Mouse (Mus musculus) ES-CJ7 (cell line): ENCODE measurements around the gene Inpp5a.

ENCODE experiments used
- DNase-seq: peaks from one replicate; pipeline ENCODE4 v3.0.0; 2011; ENCODE audit warnings: low read depth, low spot score

The Inpp5a gene

DNA sequence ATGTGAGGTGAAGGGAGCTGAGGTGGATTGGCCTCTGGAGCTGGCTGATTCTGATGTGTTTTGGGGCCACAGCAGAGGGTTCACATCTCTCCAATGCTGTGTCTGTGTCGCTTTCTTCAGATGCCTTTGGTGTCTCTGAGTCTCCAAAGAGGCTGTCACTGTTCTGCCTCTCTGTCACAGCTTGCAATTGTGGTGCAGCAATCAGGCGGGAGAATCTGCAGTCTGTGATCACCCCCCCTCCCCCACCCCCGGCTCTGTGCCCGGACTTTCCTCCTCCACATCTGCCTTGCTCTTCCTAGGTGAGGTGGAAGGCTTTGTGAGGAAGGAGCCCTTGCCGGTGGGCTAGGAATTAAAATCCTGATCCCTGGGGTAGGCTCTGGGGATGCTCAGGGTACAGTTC lies 52.1 kb downstream of the Inpp5a start:
- no peak for DNase-seq

DNA sequence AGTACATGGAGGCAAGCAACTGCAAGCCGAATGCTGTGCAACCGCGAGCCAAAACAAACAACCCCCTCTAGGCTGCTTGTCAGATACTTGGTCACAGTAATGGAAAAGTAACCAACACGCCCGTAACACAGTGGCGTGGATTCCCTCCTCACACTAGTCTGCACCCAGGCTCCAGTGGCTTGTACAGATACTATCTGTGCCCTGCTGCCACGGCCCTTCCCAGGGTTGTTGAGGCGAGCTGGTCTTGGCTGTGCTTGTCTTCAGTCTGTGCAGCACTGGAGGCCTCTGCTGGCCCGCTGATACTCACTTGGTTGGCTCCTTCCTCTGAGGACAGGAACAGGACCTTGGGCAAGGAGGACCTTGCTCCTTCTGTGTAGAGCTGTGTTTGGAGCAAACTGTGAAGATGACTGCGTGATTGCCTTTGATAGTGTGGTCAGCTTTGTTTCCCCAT lies 52.9 kb downstream of the Inpp5a start:
- DNase-seq, result no peak

DNA sequence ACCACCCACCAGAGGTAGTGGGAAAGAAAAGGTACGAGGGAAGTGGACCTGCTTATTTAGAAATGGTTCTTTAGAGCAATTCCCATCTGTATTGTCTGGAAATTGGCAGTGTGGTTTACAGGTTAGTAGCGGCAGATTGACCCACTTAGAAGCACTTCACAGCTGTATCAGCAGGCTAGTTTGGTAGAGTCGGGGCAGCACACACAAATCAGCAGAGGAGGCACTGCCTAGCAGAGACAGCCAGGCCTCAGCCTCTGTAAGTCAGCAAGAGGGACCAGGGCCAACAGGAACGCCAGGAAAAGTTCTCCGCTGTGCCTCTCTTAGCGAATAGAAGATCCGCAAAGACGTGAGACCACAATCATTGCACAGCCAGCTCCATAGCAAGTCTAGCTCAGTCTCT lies 56.7 kb downstream of the Inpp5a start:
- DNase-seq, result no peak

DNA sequence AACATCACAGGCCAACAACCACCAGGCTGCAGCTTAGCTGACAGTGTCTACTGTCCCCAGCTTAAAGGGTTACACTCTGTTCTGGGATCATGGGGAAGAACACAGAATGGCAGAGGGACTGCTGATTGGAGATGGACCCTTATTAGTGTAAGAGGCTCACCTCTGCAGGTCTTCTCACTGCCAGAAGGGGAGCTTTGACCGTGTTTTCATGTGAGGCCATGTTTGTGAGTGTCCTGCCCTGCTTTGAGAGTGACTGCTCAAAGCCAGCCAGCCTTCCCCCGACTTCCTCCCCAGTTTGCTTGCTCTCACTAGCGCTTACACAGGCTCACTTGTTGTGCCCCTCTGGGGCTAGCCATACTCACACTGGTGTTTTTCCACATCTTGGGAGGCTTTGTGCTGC lies 58.5 kb downstream of the Inpp5a start:
- DNase-seq, result no peak

DNA sequence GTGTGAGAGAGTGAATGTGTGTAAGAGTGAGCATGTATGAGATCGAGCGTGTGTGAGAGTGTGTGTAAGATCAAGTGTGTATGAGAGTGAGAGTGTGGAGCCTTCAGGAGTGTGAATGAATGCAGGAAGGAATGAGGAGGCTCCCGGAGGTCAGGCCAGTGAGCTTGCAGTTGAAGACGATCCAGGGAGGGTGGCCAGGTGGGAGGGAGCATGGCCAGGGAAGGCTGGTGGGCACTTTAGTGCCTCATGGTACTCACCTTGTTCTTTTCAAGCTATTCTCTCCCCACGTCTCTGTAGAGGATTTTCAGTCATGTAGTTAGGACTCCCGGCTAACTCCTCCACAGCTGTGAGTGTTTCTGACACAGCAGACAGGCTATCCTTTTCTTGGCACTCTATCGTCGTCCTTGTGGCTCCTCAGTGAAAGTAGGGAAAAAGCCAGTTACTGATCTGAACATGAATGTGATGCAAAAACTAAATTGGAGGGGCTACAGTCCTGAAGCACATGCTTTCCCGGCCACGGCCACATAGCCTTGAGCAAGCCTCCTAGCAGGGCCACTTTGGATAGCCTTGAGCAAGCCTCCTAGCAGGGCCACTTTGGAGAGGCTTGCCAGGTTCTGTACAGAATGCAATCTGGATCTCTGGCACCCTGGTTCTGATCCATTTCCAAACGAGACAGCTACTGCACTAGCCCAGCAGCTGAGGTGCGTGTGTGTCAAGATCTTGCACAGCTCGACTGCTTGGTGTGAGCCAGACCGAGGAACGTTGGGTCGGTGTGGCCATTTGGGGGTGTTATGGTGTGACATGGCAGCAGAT lies 61.5 kb downstream of the Inpp5a start:
- no peak for DNase-seq

DNA sequence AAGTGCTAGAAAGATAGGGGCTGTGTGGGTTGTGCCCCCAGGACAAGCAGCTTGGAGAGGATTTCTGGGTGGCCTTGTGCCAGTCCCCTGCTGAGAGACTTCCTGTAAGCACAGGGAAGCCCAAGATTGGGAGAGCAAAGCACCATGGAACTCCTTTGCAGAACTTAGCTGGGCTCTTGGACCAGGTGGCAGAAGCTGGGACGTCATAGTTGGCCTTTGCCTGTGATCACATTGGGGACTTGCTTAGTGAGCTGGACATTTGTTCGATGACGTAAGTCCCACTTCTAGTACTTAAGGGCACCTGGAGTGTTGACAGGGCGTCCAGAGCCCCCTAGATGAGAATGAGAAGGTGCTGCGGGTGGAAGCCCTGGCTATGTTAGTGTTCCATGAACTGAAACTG lies 62.8 kb downstream of the Inpp5a start:
- no peak for DNase-seq

DNA sequence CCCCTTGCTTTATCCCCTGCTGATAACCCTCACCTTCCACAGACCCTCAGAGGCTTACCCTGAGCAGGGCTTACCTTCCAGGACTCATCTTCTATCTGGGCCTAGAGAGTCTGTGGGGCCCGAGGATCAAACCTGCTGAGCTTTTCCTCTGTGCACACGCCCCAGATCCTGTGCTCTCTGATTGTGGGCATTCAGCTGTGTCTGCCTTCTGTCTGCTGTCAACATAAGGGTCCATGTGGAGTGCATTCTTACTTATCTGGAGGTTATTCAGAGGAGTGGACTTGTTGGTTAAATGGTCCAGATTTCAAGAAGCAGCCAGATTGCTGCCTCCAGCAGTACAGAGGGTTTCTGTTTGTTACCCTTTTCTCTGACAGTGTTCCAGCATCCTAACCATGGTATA lies 63.3 kb downstream of the Inpp5a start:
- DNase-seq, result no peak

DNA sequence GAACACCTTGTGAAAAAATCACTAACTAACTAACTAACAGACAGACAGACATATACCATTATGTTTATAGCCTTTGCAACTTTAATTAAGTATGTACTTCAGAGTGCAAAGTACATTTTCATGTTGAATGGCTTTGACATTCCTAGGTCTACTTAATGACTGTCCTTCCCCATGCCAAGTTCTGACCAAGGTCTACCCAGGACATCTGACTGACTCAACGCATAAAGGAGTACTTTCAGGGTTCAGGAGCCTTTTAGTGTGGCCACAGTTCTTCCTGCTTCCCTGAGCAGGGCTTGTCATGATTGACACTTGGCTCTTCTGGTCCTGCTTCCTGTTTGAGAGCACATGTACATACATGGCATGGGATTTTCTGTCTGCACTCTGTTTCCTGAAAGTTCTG lies 64.3 kb downstream of the Inpp5a start:
- no peak for DNase-seq

DNA sequence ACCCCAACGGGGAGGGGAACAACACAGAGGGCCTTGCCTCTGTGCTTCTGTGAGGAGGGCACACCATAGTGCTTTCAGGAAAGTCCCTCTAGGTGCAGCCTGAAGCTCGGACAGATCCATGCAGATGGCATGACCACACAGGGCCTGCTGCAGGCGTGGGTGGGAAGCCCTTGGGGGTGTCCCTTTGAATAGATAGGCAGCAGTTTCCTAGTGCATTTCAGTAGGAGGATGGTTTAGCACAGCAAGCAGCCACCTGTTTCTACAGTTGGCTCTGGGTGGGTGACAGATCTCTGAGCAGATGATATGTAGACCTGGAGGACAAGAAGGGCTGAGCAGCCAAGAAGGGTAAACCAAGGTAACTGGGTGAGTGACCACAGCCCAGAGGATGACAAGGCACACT lies 65.4 kb downstream of the Inpp5a start:
- DNase-seq, result no peak

DNA sequence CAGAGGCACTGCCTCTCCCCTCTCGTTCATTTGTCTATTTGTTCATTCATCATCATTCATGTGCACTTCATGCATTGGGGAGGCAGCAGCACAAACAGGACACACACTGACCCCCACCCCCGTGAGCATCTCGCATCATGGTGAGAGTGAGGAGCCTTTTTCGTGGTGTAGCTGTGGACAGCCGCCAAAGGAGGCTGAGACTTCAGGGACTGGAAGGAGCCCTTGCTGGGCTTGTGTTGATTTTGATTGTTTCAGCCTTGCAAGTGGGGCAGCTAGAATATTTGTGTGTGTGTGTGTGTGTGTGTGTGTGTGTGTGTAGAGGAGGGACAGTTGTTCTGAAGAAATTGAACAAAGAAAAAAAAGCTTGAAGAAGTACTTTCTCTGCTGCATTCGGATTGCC lies 67.8 kb downstream of the Inpp5a start:
- DNase-seq, result no peak

DNA sequence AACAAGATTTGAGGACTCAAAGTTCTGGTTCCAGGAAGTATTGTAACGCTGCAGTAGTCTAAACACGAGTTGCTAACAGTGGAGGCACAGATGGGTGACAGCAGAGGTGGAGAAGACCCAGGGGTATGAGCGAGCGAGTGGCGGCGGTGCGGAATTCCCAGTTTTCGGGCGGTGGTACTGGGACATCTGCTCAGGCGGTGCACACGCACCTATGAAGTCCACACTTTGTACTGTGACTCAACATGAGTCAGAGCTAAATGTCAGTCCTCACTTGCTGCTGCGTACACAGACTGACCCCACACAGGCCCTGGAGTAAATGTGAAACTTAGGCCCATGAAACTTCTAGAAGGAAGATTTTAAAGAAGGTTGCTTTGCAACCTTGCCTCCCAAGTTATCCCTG lies 72.4 kb downstream of the Inpp5a start:
- no peak for DNase-seq

DNA sequence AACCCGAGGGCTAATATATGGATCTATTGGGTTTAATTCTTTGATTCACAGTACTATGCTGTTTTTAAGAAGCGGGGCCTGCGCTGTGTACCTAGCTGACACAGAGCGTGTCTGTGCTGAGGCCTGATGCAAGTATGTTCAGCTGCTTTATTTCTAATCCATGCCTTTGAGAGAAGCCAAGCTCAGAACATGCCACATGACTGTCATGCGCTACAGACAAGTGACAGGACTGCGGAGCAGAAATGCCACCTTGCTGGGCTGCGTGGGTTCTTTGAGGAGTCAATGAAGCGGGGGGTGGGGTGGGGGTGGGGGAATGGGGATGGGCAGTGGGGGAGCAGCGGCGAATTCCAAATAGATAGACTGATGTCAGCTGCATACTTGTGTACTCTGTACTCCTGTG lies 73.2 kb downstream of the Inpp5a start:
- DNase-seq, result no peak

DNA sequence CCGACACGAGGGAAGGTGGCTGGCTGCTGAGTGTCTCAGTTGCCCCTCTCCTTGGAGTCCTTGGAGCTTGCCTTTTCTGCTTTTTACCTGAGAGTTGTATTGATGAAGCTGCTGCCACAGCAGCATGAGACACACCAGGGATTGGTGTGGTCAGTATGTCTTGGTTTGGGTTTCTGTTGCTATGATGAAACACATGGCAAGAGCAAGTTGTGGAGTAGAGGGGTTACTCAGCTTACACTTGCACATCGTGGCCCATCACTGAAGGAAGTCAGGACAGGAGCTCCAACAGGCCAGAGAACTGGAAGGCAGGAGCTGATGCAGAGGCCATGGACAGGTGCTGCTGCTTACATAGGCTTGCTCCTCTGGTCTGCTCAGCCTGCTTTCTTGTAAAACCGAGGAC lies 76.6 kb downstream of the Inpp5a start:
- DNase-seq, result no peak

DNA sequence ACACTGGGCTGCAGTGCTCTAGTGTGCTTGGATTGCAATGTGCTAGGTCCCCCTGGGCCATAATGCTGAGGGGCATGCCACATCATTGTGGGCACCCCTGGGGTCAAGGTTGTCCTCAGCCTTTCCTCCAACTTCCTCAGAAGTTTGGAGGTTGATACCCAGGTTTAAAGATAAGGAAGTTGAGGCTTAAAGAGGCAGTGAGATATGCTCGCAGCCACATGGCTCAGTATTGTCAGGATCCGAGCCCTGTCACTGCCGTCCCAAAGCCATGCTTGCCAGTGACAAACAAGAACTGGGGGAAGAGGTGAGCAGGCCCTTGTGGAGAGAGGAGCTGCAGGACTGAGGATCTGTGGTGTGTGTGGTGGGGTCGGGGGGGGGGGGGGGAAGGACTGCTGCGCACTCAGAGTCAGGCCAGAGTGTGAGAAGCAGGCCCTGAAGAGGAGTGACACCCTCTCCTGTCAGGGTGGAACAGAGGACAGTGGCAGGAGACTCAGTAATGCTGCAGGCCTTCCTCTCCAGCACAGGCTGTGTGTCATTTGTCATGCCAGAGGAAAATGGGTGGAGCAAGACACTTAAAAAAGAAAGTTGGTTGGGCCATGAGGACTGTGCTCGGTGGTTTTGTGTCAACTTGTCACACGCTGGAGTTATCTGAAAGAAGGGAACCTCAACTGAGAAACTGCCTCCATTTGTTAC lies 77.7 kb downstream of the Inpp5a start:
- DNase-seq, result no peak

DNA sequence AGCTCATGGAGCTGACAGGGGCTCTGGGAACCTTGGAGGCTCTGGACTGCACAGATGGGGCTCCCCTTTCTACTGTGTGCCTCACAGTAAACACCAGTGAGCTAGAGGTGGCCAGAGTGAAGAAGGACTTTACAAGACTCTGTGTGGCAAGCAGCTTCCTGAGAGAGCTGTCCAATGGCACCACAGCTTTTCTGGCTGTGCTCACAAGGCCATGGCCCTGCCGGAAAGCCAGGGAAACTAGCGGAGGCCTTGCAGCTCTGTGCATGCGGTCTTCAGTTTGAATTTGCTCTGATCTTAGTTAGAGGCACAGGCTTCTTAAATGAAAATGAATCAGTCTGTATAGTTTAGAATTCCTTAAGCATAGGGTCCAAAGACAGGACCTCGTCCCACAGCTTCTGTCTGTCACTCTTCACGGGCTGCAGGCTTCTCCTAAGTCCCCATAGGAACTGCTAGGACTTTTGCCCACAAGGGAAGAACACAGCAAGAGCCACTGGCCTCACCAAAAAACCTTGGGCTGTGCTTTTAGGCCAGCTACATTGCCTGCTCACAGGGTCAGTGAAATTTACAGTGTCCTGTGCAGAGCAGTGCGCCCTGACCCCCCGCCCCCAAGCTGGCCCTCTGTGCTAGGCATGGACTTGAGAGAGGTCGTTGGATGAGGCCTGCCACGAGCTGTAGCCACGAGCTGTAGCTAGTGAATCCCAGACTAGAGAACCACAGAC lies 78.4 kb downstream of the Inpp5a start:
- no peak for DNase-seq

DNA sequence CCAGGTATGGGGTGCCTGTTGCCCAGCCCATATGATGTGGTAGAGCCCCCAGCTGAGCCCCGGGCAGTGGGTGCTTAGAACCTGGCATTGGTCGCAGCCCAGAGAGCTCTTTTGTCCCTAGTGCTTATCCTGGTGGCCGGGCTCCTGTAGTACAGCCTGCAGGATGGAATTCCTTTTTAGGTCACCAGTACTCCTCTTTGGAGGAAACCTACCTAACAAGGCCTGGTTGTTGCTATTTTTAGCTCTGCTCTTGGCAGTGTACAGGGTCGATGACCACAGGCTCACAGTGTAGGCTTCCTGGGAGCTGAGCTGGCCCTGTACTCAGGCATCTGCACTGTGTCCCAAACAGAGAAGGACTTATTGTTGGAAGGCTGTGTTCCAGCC lies 79.0 kb downstream of the Inpp5a start:
- DNase-seq, result no peak

DNA sequence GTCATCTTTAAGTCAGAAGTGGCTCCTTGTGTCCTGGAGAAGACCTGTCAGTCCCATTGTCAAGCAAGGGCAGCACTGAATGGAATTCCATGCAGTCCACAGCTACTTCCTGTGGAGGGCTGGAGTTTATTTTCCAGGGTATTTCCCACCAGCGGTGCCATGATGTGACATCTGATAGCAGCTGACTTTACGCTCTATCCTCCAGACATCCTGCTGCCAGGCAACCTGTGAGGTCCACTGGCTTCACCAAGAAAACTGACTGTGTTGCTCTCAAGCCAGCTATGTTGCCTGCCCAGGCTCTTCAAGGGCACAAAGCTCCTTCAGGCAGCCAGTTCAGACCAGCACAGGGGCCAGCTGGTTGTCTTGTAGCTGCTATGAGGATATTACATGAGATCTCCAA lies 79.5 kb downstream of the Inpp5a start:
- DNase-seq, result no peak

DNA sequence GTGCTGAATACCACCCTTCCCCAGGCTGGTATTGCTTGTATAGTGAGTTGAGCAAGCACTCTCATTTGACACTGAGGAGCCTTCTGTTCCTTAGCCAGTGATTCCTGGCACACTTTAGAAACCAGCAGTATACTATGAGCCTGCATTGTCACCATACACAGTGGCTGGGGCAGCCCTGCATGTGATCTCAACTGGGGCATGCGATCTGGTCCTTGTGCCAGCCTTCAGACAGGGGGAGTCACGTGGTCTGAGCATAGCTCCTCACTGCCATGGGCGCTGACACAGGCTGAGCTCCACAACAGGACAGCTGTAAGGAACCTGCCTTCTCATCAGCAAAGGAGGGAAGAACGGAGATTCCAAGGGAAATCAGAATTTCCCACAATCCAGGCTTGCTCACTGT lies 80.5 kb downstream of the Inpp5a start:
- DNase-seq, result no peak

DNA sequence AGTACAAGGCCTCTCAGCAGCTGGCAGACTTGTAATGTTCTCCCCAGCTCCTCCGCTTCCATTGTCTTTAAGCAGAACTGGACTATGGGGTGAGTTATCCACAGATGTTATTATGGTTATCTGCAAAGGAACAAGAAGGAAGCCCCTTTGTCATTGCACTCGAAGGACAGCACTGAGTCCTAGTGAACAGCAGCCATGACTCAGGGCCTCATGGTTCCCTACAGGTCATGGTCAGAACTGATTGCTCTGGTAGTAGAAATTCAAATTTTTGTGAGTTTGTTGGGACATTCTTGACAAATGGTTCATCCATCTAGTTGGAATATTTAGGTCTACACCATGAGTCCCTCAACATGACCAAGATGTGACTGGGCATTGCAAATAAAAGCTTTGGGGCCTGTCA lies 81.6 kb downstream of the Inpp5a start:
- DNase-seq, result no peak

DNA sequence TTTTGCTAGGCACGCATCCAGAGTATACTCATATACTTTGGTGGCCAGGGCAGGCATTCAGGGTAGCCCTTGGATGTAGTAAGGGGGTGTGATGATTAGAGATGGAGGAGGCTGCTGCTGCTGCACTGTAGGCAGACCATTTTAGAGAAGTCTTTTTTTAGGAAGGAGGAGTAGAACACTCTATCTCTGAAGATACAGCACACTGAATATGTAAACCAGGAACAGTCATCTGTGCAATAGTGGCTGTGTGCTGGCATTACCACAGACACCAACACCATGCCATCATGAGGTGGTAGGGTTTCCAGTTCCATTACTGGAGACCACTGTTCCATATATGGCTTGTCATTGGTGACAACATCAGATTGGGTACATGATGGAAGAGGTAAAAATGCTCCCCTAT lies 83.1 kb downstream of the Inpp5a start:
- DNase-seq, result no peak

DNA sequence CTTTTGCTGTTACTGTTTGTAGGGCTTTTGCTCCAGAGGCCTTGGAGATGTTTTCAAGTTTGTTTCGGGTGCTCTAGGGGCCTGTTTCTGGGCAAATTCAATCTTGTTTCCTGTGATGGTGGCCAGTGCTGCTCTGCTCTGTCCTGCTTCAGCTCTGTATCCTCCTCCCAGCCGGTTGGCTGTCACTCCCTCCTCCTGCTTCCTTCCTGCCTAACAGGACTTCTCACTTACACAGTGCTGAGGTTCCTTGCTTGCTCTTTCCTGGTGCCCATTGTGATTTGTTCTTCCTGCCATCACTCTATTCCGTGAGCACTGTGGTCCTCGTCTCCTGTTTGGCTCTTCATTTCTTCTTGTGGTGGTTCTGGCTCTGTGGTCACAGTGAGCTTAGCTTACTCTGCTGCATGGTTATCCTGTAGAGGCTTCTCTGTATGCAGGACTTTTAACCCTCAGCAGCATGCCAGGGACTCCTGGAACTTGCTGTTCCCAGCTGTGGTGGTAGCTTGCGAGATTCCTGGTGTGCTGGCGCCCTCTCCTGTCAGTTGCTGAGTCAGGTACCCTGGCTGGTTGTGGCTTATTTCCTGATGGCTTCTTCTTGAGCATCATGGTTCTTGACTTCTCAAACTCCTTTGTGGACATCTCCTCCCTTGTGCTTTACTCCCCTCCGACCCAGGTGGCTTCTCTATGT lies 84.1 kb downstream of the Inpp5a start:
- DNase-seq, result peak; percentile 71

DNA sequence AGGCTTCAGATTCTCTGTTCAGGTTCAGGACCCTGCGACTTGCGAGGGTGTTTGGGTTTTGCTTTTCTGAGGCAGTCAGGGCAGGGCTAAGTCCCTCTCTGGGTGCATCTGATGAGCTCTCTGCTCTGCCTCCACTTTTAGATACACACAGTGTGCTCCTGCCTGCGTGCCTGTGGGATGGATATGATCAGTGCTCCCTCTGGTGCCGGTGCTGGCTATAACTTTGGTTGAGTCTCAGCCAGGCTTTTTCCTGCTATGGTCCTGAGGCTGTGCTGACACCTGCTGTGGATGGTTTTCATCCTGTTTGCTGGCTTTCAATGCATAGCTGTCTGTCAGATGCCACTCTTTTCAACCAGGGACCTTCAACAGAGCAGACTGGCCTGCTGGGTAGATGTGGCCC lies 87.0 kb downstream of the Inpp5a start:
- peak; percentile 32 for DNase-seq
